Mouse (Mus musculus) thymus, adult 18-20 months (tissue): ENCODE measurements around the gene Ypel1.
A peak's percentile ranks its signal among the peaks of the same experiment; 100 is the strongest.

Source experiments
- DNase-seq, 2 experiments: peaks; one replicate each; pipeline ENCODE4 v3.0.0; 2022; ENCODE audit warnings: mixed read lengths in 2 of 2

Gene Ypel1

DNA sequence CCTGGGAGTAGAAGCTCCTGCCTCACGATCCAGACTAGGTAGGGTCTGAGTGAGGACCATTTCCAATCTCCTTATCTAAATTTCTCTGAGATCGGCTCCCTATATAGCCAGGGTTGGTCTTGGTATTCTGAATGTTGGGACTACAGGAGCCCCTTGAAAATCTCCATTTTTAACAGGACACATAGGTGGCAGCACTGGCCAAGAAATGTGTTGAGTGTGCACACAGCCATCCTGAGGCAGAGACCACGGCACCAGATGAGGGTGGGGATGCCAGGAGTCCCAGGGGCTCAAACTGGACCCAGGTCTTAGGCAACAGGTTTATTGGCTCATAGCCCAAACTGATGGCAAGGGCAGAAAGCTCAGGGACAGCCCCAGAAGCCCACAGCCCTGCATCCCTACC, 18.9 kb downstream of the Ypel1 start:
- no peak for DNase-seq

DNA sequence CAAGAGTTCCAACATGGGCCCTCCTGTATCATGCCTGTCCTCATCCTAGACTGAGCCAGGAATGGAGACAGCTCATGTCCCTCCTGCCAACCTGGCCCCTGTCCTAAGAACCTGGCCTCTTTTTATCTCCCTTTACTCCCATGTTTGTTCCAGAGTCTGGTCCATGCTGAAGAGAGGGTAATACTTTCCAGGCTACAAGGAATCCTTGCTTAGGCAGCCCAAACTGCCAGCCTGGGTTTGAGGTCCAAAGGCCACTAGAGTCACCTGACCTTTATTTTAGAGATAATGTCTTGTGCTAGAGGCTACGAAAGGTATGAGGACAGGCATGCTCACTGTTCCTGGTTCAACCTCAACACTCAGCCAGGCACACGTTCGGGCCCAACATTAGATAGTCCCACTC, 27.4 kb downstream of the Ypel1 start:
- no peak for DNase-seq

DNA sequence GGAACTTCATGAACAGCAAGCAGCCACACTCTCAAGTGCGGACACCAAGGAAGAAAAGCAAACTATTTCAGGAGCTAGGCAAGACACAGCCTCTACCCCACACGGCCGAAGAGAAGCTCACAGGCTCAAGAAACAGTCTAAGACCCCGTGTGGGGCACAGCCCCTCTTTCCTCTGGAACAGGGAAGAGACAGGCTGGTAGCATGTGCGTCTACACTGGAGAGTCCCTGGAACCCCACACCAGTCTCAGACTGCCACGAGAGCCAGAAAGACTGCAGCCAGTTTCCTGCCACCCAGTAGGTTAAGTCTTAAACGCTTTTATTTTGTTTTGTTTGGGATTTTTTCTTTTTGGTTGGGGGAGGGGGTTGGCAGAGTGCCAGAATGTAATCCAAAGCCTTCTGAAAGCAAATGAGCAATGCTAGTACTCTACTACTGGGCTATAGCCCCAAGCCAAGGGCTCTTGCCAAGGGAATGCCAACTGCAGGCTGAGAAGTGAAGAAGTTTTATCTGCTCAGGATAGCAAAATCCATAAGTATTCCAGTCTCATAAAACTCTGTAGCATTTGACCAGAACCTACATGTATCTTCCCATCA, 33.2 kb downstream of the Ypel1 start:
- DNase-seq: no peak

DNA sequence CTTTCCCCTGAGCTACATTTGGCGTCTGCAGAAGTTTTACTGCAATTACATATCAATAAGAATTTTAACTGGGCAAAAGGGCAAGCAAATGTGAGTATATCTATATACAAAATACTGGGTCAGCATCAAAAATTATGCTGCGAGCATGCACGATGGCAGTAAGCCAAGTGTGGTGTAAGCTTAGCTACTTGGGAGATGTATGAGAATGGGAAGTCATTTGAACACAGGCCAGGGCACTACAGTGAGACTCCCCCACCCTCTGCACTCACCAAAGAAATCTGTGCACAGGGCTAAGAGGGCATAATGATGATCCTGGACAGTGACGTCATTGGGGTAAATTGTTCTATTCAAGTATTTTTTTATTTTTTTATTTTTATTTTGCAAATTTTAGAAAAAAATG, 35.1 kb downstream of the Ypel1 start:
- no peak for DNase-seq

DNA sequence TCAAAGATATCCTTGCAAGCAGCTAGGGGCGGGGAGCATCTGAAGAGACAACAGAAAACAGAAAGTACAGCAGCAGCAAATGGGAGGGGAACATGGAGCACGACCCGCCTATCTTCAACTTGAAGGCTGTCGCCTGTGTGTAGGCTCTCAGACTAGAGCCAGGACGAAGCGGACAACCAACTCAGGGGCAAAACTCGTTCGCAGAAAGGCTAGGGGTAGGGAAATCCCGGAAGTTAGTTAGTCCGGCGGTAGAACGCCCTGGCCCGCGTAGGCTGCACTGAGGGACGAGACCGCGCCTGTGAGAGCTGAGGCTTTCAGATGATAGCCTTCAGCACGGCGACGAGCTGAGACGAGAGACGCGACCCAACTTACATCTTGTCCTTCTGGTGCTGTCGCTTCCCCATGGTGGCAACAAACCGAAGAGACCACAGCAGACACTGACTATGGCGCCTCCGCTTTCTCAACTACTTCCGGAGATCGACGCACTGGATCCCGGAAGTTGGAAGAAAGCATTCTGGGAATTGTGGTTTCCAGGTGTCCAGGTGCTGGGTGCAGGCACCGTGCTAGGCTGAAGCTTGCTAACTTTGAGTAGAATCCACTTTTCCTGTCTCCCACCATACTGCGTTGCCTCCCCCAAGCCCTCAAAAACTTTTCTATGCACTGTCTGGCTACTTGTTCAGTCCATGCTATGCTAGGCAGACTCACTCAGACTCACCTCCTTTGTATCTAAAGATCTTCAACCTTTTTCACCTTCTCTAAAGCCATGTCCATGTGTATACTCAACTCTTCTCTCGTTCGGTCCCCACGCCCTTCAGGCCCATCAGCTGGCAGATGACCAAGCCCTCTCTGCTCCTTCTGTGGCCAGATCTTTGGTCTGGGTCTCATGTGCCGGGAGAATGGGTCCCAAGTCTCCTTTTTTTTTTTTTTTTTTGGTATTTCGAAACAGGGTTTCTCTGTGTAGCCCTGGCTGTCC, 41.6 kb downstream of the Ypel1 start, which contains the start of gene Ppil2:
Gene Ppil2 (minus strand): TSS at position 487 of the 973 bp plus-strand sequence.
- DNase-seq: peak; percentile 57 to 70

DNA sequence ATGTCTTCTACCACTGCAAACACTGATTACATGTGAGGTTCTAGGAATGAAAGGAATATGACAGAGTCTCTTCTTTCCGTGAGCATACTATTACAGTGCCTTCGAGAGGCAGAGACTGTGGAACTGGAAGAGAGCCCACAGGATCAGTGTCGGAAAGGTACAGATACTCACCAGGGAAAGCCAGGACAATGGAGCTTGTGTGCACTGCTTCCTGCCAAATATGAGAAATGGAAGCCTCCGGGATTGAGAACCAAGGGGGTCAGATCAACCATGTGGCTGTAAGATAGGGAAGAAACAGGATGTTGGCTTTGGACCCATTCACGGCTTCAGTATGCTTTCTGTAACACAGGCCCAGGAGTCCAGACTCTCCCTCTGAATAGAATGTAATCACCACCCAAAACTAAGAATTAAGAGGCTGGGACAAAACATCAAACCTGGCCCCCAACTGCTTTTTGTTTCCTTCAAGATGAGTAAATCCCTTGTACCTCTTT, 47.9 kb downstream of the Ypel1 start:
- DNase-seq: no peak

DNA sequence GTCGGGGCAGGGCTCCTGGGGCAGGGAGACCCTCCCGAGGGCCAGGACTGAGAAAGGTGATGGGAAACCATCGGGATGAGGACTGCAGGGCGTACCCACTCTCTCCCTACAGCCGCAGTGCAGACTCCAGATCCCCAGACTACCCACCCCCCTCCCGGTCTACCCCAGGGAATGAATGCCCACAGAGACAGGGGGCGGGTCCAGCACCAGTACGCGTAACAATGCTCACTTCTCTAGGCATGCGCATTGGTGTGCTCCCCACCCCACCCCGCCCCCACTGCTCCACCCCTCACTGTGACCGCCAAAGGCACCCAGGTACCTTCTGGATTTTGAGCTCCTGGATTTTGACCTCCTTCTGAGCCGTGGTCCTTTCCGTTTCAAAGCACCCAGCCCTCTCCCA, 52.1 kb downstream of the Ypel1 start:
- DNase-seq: no peak

DNA sequence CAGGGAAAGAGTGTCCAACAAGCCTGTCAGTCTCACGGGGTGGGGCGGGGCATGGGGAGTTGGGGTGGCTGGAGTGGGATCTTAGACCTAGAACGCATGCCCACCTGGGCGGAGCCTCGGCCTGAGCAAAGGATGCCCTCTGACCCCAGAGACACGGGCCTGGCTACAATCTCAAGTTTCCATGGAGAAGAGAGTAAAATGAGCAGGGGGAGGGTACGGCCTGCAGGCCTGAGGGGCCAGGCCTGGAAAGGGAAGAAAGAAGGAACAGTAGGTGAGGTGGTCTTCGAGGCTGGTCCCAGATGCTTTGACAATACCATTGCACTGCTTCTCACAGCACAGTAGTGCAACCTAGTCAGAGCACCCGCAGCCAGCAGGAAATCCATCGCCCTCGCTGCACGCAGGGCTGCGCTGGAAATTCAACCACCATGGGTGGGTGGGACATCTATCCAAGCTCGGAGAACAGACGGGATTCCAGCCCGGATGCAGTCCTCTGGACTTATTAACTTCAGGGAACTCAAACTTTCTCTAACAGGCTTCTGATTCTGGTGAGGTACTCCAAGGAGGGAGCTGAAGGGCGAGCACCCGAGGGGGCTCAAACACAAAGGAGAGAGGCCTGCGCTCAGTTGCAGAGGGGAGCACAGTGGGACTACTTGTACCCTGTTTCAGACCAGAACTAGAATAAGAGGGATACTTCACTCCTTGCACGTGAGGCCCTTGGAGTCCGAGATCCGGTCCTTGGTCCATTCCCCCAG, 54.8 kb downstream of the Ypel1 start:
- no peak for DNase-seq

DNA sequence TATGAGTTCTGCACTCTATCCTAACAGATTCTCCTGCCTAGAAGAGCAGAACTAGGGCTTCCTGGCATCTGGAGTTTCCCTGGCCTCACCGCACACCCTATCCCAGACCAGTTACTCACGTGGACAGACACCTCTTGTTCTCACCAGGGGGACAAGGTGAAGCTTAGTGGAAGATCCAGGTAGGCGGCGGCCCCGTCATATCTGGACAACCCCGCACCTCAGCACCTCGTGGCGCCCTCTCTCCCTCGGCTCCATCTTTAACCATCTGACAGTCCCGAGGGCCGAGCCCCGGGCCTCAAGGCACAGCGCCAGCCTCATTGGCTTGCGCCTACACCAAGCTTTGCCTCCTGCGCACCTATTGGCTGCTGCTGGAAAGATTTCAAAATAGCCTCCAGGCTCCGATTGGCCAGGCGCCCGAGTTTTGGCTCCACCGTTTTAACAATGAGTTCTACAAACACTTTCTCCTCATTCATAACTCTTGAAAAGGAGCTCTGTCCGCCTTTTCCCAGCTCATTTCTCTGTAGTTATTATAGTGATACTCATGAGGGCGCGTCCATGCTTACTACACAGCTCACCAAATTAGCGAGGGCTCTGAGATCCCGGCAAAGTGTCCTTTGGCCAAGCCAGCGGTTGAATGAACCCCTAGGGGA, 55.5 kb downstream of the Ypel1 start, which contains the start of gene 2610318N02Rik:
Gene 2610318N02Rik (minus strand): TSS at position 297 of the 650 bp plus-strand sequence.
- DNase-seq: peak; percentile 67 to 80

DNA sequence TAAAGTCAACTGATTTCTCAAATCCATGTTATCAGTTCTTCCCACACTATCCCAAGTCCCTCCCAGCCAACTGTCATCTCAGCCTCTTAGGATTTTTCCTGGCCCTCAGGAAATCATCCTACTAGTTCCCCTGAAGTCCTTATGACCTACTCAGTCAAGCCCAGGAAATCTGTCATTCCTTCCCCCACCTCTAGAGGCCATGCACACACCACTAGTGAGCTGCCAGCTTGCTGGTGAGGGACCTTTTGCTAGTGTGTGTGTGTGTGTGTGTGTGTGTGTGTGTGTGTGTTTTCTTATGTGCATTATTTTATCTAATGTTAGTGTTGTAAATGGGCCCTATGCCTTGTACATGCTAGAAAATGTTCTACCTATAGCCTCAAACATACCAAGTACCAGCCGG, 57.8 kb downstream of the Ypel1 start:
- peak; percentile 14 to 46 for DNase-seq

DNA sequence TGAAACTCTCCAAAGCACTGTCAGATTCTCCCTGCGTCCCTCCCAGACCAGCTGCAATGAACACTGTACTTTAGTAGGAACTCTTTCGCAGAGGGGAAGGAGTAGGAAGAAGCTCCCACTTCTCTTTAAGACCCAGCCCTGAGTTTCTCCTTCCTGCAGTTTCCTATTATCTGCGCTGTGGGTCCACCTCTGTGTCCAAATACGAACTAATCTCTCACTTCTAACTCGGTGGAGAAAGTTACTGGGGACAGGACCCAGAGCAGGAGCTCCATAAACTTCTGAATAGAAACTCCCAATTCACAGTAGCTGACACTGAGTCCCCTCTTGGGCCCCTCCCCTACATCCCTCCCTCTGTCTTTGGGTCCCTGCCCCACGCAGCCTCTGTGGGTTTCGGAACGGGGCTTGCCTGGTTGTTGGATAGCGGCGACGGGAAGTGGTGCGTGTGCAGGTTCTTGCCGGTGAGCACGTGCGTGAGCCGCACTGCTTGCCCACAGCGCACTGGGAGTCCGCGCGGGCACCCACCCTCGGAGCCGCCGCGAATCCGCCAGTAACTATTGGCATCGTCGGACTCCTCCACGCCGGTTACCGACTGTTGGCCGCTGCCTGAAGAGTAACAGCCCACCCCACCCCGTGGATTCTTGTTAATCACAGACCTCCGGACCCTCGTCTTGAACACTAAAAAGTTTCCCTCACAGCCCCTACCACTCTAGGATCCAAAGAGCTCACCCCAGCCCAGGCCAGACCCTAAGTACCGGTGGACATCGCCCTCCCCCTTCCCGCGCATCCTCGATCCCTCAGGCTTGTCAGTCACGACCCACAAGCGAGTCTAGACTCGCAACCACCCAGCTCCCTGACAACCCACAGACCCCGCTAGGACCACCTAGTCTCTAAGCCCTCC, 61.9 kb downstream of the Ypel1 start:
- peak in 1 of 2 experiments; percentile 34 for DNase-seq

DNA sequence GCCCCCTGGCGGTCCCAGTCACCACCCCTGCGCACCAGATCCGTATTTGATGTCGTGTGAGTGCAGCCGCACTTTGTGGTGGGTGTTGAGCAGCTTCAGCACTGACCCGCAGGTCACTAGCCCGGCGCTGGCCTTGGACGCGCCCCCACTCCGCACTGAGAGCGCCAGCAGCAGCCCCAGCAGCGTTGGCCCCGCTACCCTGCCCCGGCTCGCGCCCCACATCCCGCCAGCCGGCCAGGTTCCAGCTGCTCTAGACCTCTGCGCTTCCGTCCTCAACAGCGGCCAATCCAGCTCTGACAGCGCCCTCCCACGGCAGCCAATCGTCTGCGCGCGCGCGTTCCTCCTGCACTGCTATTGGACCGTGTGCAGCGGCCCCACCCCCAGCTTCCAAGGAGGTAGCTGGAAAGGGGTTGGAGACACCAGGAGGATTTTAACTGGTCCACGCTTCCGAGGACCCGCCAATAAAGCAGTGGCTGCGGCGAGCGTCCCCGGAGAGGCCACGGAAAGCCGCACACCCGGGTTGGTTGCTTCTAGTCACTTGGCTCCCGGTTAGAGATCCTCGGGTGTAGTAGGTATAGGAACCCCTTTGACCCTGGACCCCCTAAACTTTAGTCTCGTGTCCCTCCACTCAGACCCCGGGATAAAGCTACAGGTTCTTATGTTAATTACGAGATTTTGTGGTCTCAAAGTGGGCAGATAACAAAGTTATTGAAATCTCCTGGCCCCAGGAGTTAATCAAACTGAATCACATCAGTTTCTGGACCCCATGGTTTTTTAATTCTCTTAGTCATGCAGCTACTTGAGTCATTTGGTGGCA, 62.8 kb downstream of the Ypel1 start, which contains the start of gene Sdf2l1:
Gene Sdf2l1 (minus strand): TSS at position 295 of the 817 bp plus-strand sequence.
- DNase-seq: peak; percentile 93 to 94

DNA sequence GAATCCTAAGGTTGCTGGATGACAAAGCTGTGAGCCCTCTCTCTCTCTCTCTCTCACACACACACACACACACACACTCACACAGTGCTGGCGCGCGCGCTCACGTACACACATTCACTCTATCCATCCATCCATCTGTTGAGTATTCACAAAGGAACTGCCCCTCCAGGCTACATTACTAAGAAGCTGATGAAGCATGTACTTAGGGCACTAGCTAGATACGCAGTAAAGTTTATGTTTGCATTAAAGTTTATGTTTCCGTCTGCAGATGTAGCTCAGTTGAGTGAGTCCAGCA, 63.4 kb downstream of the Ypel1 start:
- DNase-seq: no peak
